Mouse (Mus musculus) G1E (cell line): ENCODE results near the gene Ltbr. TPM values are rescaled to one million over a fixed set of nuclear protein-coding genes. Genes with fewer than 3 reads are reported as not detected.

Experiments
- ATAC-seq: 2 replicates; pipeline ENCODE4 v1.8.0; 2016; ENCODE audit warnings: mild to moderate bottlenecking; ENCODE audit not compliant: insufficient number of reproducible peaks, poor library complexity, low FRiP score, severe bottlenecking; ENCODE audit errors: extremely low read depth
- DNase-seq: peaks from one replicate; pipeline ENCODE4 v3.0.0; 2012; ENCODE audit warnings: low spot score
- H3K27me3 ChIP-seq: 2 replicates; pipeline ENCODE4 v1.6.1; 2012; ENCODE audit warnings: mild to moderate bottlenecking, low read length, inconsistent platforms; ENCODE audit not compliant: insufficient read depth
- H3K36me3 ChIP-seq: replicated peaks from 2 replicates; pipeline ENCODE3; 2012; ENCODE audit warnings: mild to moderate bottlenecking, inconsistent platforms
- H3K4me1 ChIP-seq: 2 replicates; pipeline ENCODE4 v1.6.1; 2012; ENCODE audit warnings: low read depth, low read length, inconsistent platforms, mixed read lengths; ENCODE audit not compliant: insufficient read depth
- H3K4me3 ChIP-seq: 2 replicates; pipeline ENCODE4 v1.5.1; 2012; ENCODE audit warnings: low read depth, mild to moderate bottlenecking, inconsistent platforms, low read length, moderate library complexity, mixed read lengths
- H3K9me3 ChIP-seq: replicated peaks from 2 replicates; pipeline ENCODE4 v1.6.1; 2012; ENCODE audit warnings: inconsistent platforms
- CTCF ChIP-seq: IDR thresholded peaks from 2 replicates; pipeline ENCODE4 v1.5.1; 2012; ENCODE audit warnings: low read depth, low read length, inconsistent platforms, mixed read lengths
- GATA1 ChIP-seq: IDR thresholded peaks from 2 replicates; pipeline ENCODE4 v1.6.1; 2012; ENCODE audit warnings: borderline replicate concordance, low read length, inconsistent platforms, mixed read lengths
- GATA2 ChIP-seq: IDR thresholded peaks from 2 replicates; pipeline ENCODE4 v1.6.1; 2012; ENCODE audit warnings: low read depth, low read length, inconsistent platforms, borderline replicate concordance
- POLR2AphosphoS5 ChIP-seq: IDR thresholded peaks from 2 replicates; pipeline ENCODE4 v1.6.1; 2012; ENCODE audit warnings: low read depth, low read length, inconsistent platforms; ENCODE audit not compliant: insufficient replicate concordance
- TAL1 ChIP-seq: conservative IDR thresholded peaks from 2 replicates; pipeline ENCODE4 v1.6.1; 2012; ENCODE audit warnings: low read depth, low read length, inconsistent platforms, mixed read lengths
- polyA plus RNA-seq: library from polyadenylated mRNA; stranded (reverse); fragments of >175 nt; gene quantifications from 2 replicates; pipeline ENCODE4 v1.2.3, GENCODE M21; 2012
- total RNA-seq, 2 experiments: library from RNA; stranded (forward) in 1 of 2; stranded (reverse) in 1 of 2; fragments of 200-1000 nt in 1 of 2; fragments of >200 nt in 1 of 2; fragmentation: Nextera tagmentation in 1 of 2; gene quantifications; 2 replicates each; pipeline ENCODE4 v1.2.3; 2014 to 2017

Gene Ltbr
- total and polyA plus RNA-seq, 3 experiments, result not detected

DNA sequence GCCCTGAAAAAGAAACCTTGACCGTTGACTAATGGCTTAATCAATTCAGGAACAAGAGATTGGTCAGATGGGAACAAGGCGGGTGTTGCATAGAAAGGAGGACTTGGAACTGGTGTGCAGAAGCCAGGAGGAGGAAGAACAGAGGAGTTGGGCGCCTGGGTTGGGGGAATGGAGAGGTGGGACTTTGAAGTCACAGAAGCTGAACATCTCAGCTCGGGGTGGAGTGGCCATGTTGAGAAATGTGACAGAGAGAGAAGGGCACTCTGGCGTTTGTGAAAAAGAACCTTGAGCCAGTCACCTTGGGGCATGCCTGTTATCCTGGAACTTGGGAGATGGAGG lies 38.3 kb upstream of the Ltbr start:
- no peak for DNase-seq
- TF ChIP-seq GATA1 (no peak), GATA2 (no peak), TAL1 (no peak), CTCF (no peak), POLR2AphosphoS5 (no peak)
- H3K4me1 ChIP-seq, result no peaks in the 10 kb centered on the region
- H3K27me3 ChIP-seq, result no peaks in the 10 kb centered on the region
- no peak overlapping the region for H3K4me3 ChIP-seq
- no peak for ATAC-seq
- H3K36me3 ChIP-seq, result no peaks in the 10 kb centered on the region
- peaks cover 64% of the 10 kb centered on the region for H3K9me3 ChIP-seq

DNA sequence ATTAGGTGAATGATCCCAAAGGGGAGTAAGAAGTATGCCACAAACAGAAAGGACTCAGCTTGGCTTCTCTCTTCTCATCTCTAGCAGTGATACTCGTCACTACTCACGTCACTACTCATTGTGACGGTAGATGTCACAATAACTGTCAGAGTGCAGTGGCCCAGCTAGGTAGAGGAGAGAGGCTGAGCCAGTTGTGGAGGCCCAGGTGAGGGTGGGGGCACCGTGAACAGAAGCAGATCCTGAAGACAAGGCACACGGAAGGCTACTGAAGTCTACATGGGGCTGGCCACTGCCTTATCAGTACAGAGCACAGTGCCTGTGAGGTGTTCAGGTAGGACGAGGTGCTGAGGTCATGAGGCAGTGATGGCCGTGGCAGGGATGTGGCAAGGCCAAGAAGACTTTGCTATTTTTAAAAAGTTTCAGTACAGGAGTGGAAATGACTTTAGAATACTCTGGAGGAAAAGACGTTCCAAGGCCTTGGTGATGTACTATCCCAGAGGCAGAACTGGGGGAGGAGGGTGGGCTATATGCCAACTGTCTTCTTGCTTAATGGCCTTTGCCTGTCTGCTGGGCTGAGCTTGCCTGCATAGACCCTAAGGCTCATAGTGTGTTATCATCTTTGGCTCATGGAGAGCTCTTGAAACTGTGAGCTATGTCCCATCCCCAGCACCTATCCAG lies 37.8 kb upstream of the Ltbr start:
- Histone ChIP-seq H3K4me1 (no peaks in the 10 kb centered on the region), H3K9me3 (peaks cover 61% of the 10 kb centered on the region), H3K27me3 (no peaks in the 10 kb centered on the region), H3K36me3 (no peaks in the 10 kb centered on the region), H3K4me3 (no peak overlapping the region)
- DNase-seq (no peak), ATAC-seq (no peak)
- TF ChIP-seq CTCF, result no peak
- TF ChIP-seq POLR2AphosphoS5, result no peak
- no peak for TF ChIP-seq GATA1
- no peak for TF ChIP-seq GATA2
- TF ChIP-seq TAL1, result no peak

DNA sequence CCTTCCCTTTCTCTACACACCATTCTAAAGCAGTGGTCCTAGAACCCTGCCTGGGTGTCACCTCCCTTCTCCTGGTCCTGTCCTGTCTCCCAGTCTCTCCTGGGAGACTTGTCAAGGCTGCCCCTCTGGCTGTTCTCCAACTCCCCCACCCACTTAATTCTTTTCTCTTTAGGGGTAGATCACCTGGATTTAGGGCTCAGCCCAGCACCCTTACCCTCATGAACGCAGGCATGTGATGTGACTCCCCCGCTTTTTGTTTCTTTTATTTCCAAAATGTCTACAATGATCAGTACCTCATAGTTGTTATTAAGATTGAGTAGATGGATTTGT lies 37.3 kb upstream of the Ltbr start:
- DNase-seq (no peak), ATAC-seq (no peak)
- H3K36me3 ChIP-seq, result no peaks in the 10 kb centered on the region
- no peak for TF ChIP-seq POLR2AphosphoS5
- no peak for TF ChIP-seq TAL1
- TF ChIP-seq GATA2, result no peak
- no peak for TF ChIP-seq CTCF
- no peak for TF ChIP-seq GATA1
- no peaks in the 10 kb centered on the region for H3K27me3 ChIP-seq
- no peaks in the 10 kb centered on the region for H3K4me1 ChIP-seq
- peaks cover 58% of the 10 kb centered on the region for H3K9me3 ChIP-seq
- H3K4me3 ChIP-seq, result no peak overlapping the region

DNA sequence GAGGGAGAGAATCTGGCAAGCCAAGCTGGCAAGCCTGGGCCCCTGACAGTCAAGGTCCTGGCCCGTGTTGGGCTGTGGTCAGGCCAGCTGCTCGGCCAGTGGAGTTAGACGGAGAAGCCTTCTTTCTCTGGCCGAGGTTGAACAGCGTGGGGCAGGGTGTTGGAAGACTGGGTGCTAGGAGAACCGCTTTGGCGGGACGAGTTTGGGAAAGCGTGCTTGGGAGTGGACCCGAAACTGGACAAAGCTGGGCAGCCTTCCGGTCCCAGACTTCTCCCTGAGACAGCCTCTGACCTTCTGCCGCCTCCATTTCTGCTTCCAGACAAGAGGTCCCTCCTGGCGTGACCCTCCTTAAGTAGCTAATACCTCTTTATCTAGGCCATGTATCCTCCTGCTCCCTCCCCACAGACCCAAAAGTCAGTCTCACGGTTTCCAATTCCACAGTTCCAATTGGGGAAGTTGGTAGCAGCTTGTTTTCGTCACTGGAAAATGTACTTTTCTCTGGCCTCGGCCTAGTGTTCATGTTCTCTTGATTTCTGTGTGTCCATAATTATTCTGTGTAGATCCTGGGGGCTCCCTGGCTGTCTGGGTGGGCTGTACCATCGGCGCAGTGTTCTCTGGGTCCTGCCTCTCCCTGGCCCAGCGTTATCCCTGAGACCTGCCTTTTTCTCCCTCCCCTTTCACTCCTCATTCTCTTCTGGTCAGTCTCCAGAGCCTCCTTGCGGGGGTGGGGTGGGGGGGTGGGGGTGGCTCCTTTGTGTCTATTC lies 36.7 kb upstream of the Ltbr start:
- Histone ChIP-seq H3K27me3 (no peaks in the 10 kb centered on the region), H3K36me3 (no peaks in the 10 kb centered on the region), H3K4me3 (no peak overlapping the region; the same call in 1 of the 2 replicates), H3K9me3 (peaks cover 57% of the 10 kb centered on the region), H3K4me1 (no peaks in the 10 kb centered on the region)
- TF ChIP-seq GATA1 (no peak), GATA2 (no peak), POLR2AphosphoS5 (no peak), CTCF (no peak), TAL1 (no peak)
- DNase-seq (no peak), ATAC-seq (no peak)

GRCm38 (mm10) chr6:125349575-125350230 lies 36.0 kb upstream of the Ltbr start:
- no peaks in the 10 kb centered on the region for H3K36me3 ChIP-seq
- no peaks in the 10 kb centered on the region for H3K27me3 ChIP-seq
- no peak for ATAC-seq
- H3K9me3 ChIP-seq, result peaks cover 56% of the 10 kb centered on the region
- no peak overlapping the region; the same call in 1 of the 2 replicates for H3K4me3 ChIP-seq
- DNase-seq, result no peak
- no peaks in the 10 kb centered on the region for H3K4me1 ChIP-seq
- TF ChIP-seq CTCF (no peak), GATA1 (no peak), GATA2 (no peak), POLR2AphosphoS5 (no peak), TAL1 (no peak)

DNA sequence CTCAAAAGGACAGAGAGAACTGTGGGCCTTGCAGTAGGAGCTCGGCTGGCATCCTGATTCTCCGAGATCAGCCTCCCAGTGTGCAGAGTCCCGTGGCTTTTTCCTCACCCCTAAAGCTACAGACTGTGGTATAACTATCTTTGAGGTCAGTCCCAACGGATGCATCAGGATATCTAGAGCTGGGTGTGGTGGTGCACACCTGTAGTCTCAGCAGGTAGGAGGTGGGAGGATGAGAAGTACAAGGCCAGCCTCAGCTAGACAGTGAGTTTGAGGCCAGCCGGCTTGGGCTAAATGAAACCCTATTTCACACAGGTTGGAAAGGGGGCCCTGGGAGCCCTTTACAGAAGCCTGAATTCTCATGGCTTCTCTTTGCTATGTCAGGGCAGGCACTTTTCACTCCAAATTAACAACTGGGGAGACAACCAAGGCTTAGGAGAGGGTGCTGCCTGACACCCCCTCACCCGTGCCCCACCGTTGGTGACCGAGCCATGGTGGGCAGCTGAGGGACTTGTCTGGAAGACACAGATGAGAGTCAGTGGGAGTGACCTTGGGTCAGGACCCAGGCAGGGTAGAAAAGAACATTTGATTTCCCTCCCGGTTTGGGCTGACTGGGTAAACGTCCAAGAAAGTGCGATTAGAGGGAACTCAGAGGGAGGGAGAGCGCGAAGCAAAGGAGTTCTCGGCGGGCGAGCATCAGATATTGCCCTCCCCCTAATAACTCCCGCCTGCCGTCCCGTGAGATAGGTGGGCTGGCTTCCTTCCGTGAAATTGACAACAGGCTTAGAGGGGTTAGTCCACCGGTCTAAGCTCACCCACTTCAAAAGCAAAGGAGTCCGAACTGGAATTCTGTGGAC lies 35.3 kb upstream of the Ltbr start, which contains the start of gene Tnfrsf1a:
TSS of gene Tnfrsf1a (plus strand) at position 642 of the 854 bp plus-strand sequence.
- no peak for ATAC-seq
- H3K27me3 ChIP-seq, result no peaks in the 10 kb centered on the region
- H3K4me1 ChIP-seq, result no peaks in the 10 kb centered on the region

More for the DNA sequence above, 35.3 kb upstream of the Ltbr start, which contains the start of gene Tnfrsf1a:
- Histone ChIP-seq H3K9me3 (peaks cover 56% of the 10 kb centered on the region), H3K4me3 (no peak within 1 kb of the TSS; the same call in 1 of the 2 replicates), H3K36me3 (no peaks in the 10 kb centered on the region)
- TF ChIP-seq CTCF, result no peak
- TF ChIP-seq TAL1, result no peak
- TF ChIP-seq GATA2, result no peak
- TF ChIP-seq POLR2AphosphoS5, result no peak
- no peak for TF ChIP-seq GATA1
- DNase-seq, result no peak
